Mouse (Mus musculus) skeletal muscle tissue, postnatal 0 days (tissue): Measurements from ENCODE around the gene Vmn2r105. TPM values are rescaled to one million over a fixed set of nuclear protein-coding genes. Genes with fewer than 3 reads are reported as not detected.

Source experiments
- polyA plus RNA-seq: library from polyadenylated mRNA; unstranded; fragments of >200 nt; fragmentation: Nextera tagmentation; extraction: Ambion mirVana; gene quantifications from 2 replicates; pipeline ENCODE4 v1.2.1, GENCODE M21; 2015

Vmn2r105 gene
- not detected in 2 replicates for polyA plus RNA-seq

GRCm38 (mm10) chr17:20234952-20235351 is at the start of gene Vmn2r105:
TSS of gene Vmn2r105 (minus strand) at chr17:20235052.

DNA sequence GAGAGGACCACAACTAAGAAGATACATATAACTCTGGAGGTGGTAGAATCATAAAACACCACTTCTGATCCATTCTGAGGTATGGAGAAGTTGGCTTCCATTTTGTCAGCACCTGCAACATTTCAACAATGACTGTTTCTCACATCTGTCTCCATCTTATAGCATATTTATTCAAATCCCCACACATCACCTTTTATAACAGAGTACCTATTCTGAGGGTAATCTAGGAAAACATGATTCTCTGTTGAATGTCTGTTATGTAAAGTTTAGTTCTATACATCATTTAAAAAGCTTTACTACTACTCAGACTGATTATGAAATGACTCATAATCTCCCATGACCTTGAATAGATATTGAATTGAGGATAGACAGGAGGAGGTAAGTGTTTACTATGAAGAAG is 51.9 kb downstream of the Vmn2r105 start, which contains the start of gene Fpr-rs6:
Gene Fpr-rs6 (minus strand): TSS at position 101 of the 400 bp plus-strand sequence.

Other genes with a start within 250 kb of the Vmn2r105 start
- gene Vmn2r104, start 186.7 kb downstream of the Vmn2r105 start, polyA plus RNA-seq, result not detected in 2 replicates
- not detected in 2 replicates for gene Fpr-rs7, start 120.8 kb downstream of the Vmn2r105 start, polyA plus RNA-seq
- gene Fpr-rs6, start 52.0 kb downstream of the Vmn2r105 start, polyA plus RNA-seq, result not detected in 2 replicates
- gene Vmn2r106, start 50.5 kb upstream of the Vmn2r105 start, polyA plus RNA-seq, result not detected in 2 replicates
- not detected in 2 replicates for gene Vmn2r107, start 110.2 kb upstream of the Vmn2r105 start, polyA plus RNA-seq
- not detected in 2 replicates for gene Vmn1r224, start 179.1 kb upstream of the Vmn2r105 start, polyA plus RNA-seq
- not detected in 2 replicates for gene Vmn2r108, start 246.3 kb upstream of the Vmn2r105 start, polyA plus RNA-seq